Mouse (Mus musculus): Measurements from ENCODE around the gene Epha2.

Gene Epha2

DNA sequence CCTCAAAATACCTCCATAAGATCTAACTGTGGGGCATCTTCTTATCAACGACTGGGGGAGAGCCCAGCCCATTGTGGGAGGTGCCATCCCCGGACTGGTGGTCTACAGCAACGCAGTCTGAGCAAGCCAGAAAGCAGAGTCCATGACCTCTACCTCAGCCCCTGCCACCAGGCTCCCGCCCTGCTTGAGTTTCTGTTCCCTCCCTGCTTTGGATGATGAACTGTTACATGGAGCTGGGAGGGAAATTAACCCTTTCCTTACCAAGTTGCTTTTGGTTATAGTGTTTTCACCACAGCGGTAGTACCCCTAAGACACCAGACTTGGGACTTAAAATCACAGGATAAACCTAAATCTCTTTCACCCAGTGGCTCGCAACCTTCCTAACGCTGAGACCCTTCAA lies 50.9 kb downstream of the Epha2 start:
- in situ Hi-C loops (cut with MboI; ENCODE audit: unreplicated experiment in 2 of 2): no loop called here

DNA sequence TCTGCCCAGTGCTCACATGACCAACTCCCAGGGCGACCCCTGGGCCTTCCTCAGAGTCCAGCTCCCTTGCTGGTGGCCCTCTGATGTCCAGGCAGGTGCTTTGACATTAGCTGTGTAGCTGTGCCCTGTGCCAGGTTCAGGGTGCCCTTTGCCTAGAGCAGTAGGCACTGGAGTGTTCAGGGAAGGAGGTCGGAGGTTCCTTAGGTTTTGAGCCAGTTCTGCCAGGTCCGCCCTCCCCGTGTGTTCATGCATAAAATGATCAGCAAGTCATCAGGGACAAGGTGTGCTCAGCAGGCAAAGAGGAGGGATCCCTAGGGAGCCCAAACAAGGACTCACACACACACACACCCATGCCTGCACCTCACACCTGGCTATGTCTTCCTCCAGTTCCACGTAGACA lies 51.9 kb downstream of the Epha2 start:
- in situ Hi-C loops (cut with MboI; ENCODE audit: unreplicated experiment in 2 of 2): no loop called here

DNA sequence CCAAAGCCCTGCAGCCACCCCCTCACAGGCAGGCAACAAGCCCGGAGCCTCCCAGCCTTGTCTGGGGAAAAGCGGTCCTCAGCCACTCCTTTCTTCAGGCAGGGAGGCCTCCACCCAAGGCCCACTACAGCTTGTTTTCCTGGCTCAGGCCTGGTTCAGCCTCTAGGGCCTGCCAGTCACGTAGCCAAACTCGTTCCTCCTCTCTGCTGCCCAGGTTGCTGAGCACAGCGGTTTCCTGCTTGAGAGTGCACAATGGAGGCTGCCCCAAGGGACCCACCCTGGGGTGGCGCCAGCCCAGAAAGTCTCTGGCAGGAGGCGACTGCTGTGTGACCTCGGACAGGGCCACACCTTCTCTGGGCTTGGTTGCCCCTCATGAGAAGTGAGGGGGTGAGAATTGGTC lies 52.8 kb downstream of the Epha2 start:
- in situ Hi-C loops (cut with MboI; ENCODE audit: unreplicated experiment in 2 of 2): no loop called here

DNA sequence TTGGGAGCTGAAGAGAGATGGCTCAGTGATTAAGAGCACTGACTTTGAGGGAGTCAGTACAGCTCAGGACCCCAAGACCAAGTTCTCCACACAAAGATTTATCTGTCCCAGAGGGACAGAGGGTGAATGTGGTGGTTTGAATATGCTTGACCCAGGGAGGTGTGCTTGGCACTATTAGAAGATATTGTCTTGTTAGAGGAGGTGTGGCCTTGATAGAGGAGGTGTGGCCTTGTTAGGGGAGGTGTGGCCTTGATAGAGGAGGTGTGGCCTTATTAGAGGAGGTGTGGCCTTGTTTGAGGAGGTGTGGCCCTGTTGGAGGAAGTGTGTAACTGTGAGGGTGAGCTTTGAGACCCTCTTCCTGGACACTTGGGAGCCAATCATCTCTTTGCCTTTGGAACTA lies 56.8 kb downstream of the Epha2 start:
- in situ Hi-C loops (cut with MboI; ENCODE audit: unreplicated experiment in 2 of 2): no loop called here

DNA sequence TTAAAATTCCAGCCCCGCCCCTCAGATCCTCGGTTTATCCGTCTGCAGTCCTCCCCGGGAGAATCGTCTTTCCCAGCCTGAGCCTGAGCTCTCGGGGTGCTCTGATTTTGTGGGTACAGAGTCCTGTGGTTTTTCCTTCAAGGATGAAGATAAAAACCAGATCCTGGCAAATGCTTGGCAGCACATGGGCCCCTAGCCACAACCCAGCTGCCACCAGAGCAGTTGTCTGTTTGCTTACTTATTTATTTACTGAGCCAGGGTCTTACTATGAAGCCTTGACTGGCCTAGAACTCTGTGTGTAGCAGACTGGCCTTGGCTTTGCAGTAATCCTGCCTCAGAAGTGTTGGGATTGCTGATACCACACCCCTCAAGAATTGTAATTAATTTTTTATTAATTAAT lies 58.2 kb downstream of the Epha2 start:
- in situ Hi-C loops (cut with MboI; ENCODE audit: unreplicated experiment in 2 of 2): no loop called here

DNA sequence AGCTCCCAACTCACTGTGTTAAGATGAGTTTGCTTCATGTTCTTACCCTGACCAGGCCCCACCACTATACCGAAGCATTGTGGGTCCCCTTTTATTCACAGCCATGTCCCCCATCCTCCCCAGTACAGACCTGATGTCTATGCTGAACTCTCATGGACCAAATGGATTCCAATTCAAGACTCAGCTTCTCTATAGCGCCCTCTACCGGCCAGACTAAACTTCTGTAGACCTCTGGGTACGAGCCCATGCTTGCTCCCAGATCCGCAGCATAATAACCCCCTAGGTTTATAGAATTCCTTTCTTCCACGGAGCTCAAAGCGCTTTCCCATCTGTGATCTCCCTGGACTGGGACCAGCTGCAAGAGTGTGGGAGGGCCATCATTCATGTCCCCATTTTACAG lies 59.8 kb downstream of the Epha2 start:
- in situ Hi-C loops (cut with MboI; ENCODE audit: unreplicated experiment in 2 of 2): loop anchor here (5.0 to 10.0 kb wide), 4 partner anchors 84 to 266 kb away; partner anchors contain the start of genes Fbxo42 (in 1 of the 2) and Szrd1 (in 1 of the 2)

DNA sequence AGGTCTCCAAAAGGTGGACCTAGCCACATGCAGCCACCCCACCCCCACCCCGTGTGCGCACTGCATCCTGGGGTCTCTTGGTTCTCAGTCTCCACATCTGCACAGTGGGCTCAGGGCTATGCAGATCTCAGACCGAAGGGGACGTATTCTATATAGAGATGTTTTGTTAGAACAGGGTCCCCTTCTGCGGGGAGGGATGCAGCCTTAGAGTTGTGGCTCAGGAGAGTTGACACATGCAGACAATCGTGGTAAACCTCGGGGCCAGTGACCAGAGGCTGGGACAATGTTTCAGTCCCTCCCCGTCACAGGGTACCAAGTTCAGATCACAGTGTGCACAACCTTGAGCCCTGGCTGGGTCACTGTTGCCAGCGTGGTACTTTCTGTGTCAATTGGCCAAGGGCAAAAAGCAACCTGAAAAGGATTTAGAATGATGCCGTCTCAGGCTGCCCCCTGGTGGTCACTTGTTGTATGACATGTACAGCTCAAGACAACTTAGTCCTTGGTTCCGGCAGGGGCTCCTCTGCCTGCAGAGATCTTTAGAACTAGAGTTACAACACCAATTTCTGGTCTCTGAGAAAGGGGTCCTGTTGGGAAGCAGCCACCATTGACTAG lies 62.0 kb downstream of the Epha2 start:
- in situ Hi-C loops (cut with MboI; ENCODE audit: unreplicated experiment in 2 of 2): loop anchor here (5.0 to 10.0 kb wide), 4 partner anchors 86 to 268 kb away; partner anchors contain the start of genes Fbxo42 (in 1 of the 2) and Szrd1 (in 1 of the 2)

DNA sequence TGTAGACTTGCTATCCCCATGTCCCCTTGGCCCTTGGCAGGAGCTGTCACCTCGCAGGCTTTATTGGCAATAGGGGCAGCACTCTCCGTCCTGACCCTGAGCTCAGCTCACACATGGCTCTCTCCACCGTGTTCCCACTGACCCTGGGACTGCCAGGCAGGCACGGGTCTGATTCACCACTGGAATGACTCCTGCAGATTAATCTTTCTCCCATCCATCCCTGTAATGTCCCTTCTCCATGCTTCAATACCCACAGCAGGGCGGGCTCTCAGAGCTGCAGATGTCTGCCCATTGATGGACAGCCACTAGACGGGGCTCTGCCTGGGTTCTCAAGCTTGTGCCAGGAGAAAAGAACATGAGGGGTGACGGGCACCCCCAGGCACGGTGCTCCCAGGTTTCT lies 64.1 kb downstream of the Epha2 start:
- in situ Hi-C loops (cut with MboI; ENCODE audit: unreplicated experiment in 2 of 2): loop anchor here (10.0 kb wide), 2 partner anchors 220 to 270 kb away; partner anchors contain the start of gene Fbxo42 (in 1 of the 2)

DNA sequence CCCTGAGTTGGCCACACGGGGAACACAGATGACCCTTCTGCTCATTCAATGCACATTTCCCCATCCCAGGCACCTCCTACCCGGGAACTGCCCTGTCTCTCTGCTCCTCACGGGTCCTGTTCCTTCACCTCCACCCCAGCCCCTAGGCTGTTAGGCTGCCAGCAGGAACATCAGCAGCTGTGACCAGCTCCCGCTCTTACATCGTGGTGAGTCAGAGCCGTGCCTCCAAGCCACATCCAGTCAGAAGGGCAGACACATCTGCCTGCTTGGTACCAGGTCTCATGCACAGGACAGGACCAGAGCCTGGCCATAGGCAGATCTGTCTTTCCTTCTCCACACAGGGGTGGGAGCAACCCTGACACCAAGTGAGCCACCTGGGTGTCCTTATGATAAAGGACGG lies 64.8 kb downstream of the Epha2 start:
- in situ Hi-C loops (cut with MboI; ENCODE audit: unreplicated experiment in 2 of 2): loop anchor here (10.0 kb wide), 2 partner anchors 221 to 271 kb away; partner anchors contain the start of gene Fbxo42 (in 1 of the 2)

DNA sequence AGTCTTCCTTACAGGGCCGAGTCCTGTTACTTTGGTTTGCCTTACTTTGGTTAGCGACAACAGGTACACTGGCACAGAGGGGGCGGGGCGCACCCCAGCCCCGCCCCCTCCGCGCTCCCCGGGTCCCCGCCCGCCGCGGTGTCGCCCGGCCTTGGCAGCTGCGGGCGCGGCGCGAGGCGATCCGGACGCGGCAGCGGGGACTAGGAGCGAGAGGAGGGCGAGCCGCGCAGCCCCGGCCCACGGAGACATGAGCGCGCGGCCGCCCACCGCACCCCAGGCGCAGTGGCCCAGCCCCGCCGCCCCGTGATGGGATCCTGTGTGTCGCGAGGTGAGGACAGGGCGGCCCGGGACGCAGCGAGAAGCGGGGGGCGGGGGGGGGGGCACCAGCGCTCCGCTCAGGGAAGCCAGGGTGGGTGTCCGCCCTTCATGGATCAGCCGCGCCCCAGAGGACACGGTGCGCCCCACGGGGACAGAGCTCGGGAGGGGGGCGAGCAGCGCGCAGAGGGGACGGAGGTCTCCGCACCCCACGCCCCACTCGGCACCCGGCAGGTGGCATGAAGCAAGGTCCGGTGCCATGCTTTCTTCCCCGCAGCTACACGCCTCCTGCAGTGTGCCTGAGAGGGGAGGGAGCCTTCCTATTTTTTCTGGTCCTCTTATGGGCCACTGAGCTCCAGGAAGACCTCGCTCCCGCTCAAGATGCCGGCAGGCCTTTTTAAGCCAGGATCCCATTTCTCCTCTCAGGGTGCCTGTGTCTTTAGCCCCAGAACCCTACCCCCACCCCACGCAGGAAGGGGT lies 67.2 kb downstream of the Epha2 start, which contains the start of gene Fam131c:
Gene Fam131c, plus strand, starts transcription at position 224 of the 795 bp plus-strand sequence.
- in situ Hi-C loops (cut with MboI; ENCODE audit: unreplicated experiment in 2 of 2): loop anchor here (10.0 kb wide), 2 partner anchors 223 to 273 kb away; partner anchors contain the start of gene Fbxo42 (in 1 of the 2)

DNA sequence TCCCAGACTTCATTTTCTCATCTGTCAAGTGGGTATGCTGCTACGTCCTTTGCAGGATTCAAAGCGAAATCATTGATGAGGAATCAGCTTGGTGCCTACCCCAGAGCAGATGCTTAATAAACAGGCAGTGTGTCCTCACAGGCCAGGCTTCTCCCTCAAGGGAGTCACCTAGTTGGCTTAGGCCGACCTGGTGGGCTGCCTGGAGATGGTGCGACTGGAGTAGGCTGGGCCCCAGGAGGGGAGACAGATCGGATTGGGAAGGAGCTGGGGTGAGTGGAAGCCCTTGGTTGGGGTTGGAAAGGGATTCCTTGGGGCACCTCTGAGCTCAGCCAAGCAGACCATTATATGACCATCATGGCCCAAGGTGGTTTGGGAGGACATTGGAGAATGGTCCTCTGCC lies 71.4 kb downstream of the Epha2 start:
- in situ Hi-C loops (cut with MboI; ENCODE audit: unreplicated experiment in 2 of 2): no loop called here
